Mouse (Mus musculus) layer of hippocampus, adult 2 months (tissue): ENCODE measurements around the gene Chmp2a. TPM values are rescaled to one million over a fixed set of nuclear protein-coding genes. Genes with fewer than 3 reads are reported as not detected.

ENCODE experiments used
- DNase-seq, 2 experiments: peaks; one replicate each; pipeline ENCODE4 v3.0.0; 2022; ENCODE audit warnings: low spot score in 2 of 2
- H3K27ac ChIP-seq: fragments of 200-600 bp; 2 replicates; pipeline ENCODE4 v1.8.1; 2022
- H3K4me3 ChIP-seq: fragments of 200-600 bp; 2 replicates; pipeline ENCODE4 v1.8.1; 2022; ENCODE audit warnings: mild to moderate bottlenecking
- CTCF ChIP-seq: fragments of 200-600 bp; conservative IDR thresholded peaks from 2 replicates; pipeline ENCODE4 v1.8.1; 2022; ENCODE audit warnings: antibody characterized with exemption, mild to moderate bottlenecking, moderate library complexity
- total RNA-seq, 2 experiments: library from RNA; stranded (reverse); gene quantifications; 2 replicates each; pipeline ENCODE4 v1.2.3; 2021

Gene Chmp2a
- total RNA-seq, 2 experiments from 2014 or later: 133 to 141 TPM

DNA sequence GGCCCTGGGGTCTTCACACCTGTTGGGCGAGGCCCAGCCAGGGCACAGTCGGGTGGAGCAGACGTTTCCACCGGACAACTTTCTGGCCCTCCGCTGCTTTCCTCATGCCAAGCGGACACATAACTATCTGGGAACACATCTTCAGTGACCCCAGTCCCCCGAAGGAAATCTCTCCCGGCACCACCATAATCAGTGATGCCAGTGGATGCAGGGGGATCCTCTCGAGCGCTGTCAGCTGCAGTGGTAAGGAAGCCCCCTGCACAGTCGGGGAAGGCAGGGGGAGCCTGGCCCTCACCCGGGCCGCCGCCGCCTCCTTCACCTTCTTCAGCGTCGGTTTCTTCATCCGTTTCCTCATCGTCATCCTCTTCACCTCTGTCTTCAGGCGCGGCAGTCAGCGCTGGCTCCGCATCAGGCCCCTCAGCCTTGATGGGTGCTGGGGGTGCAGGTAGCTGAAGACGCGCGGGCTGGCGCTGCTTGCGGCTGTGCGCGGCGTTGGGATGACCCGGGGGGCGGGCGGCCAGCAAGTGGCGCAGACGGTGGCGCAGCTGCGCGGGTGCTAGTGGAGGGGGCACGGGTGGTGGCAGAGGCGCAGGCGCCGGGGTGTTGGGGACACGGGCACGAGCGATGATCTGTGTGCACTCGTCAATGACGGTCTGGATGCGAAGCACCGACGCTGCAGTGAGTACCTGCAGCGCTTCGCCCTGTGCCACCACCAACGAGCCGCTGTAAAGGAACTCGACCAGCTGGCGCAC lies 27.1 kb downstream of the Chmp2a start:
- DNase-seq: peak in 1 of 2 experiments; percentile 45
- TF ChIP-seq CTCF: no peak
- H3K4me3 ChIP-seq: peak overlapping the region; percentile 9; the same call in 1 of the 2 replicates
- H3K27ac ChIP-seq: no peak overlapping the region

DNA sequence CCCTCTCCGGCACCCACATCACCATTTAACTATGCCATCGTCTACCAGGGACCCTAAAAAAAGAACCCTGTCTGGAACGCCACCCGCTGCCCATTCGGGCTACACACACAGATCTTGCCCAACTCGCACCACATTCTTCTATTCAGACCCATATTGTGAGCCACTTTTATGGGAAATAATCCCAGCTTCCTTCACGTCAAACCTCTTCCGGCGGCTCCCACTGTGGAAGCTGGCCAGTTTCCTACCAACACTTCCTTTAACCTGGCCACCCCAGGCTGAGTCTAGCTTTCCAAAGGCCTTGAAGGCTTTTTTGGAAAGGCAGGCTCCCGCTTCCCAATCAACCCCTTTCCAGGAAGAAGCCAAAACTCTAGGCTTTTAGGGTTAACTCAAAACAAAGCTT lies 28.1 kb downstream of the Chmp2a start:
- Histone ChIP-seq H3K4me3 (no peak overlapping the region), H3K27ac (no peak overlapping the region)
- no peak for DNase-seq
- TF ChIP-seq CTCF: no peak

DNA sequence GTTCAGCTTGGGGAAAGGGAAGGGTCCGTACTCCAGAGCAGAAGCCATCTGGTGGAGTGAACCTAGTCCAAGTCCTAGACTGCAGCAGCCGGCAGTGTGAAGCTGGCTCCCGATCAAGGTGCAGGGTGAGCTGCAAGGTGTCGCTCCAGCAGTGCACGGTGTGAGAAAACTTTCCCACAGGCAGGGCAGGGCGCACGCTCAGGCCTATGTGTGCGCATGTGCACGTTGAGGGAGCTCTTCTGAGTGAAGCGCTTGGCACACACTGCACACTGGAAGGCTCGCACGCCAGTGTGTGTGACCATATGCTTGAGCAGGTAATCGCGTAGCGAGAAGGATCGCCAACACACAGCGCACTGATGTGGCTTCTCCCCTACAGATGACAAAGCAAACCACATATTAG lies 28.6 kb downstream of the Chmp2a start:
- no peak for DNase-seq
- H3K27ac ChIP-seq: no peak overlapping the region
- no peak overlapping the region for H3K4me3 ChIP-seq
- TF ChIP-seq CTCF: no peak

DNA sequence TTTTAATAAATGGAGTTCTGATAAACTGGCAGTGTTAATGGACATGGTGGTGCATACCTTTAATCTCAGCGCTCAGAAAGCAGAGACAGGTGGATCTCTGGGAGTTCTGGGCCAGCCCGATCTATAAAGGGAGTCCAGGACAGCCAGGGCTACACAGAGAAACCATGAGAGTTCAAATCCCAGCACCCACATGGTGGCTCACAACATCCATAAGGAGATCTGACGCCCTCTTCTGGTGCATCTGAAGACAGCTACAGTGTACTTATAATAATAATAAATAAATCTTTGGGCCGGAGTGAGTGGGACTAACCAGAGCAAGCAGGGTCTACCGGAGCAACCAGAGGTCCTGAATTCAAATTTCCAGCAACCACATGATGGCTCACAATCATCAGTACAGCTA lies 31.2 kb downstream of the Chmp2a start:
- Histone ChIP-seq H3K4me3 (no peak overlapping the region), H3K27ac (no peak overlapping the region)
- DNase-seq: no peak
- TF ChIP-seq CTCF: peak; percentile 18; the same call in 1 of the 2 replicates

DNA sequence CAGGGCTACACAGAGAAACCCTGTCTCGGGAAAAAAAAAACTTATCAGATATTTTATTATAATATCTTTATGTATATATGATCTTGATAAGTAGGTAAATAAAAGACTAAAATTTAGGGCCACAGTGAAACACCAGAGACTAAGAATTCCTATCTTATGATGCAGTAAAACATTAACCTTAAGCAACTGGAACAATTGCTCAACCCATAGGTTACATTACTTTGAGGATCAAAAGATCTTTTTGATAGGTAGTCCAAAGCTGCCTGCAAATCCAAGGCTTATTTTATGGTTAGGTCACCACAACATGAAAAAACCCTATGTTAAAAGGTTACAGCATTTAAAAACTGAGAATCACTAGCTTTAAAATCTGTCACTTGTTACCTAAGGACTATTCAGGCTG lies 33.0 kb downstream of the Chmp2a start:
- no peak for TF ChIP-seq CTCF
- Histone ChIP-seq H3K4me3 (no peak overlapping the region), H3K27ac (no peak overlapping the region)
- DNase-seq: no peak

DNA sequence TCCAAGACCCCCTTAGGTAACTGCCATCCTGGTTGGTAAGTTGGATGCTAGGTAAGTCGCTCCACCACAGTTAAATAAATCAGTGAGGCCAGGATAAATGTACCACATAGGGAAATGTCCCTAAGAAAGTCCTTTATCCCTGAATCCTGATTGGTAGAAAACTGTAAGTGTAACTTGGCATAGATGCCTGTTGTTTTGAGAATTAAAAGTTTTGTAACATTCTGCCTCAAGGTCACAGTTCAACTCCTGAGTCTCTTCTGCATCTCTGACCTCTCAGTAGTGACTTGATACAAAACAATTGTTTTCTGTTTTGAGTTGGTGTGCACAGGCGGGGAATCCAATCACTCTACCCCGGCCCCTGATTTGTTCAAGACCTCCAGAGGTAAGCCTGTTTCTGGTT lies 35.8 kb downstream of the Chmp2a start, which contains the start of gene Trim28:
Trim28 (plus strand) TSS at position 264 of the 400 bp plus-strand sequence.
- no peak for TF ChIP-seq CTCF
- H3K4me3 ChIP-seq: no peak within 1 kb of the TSS
- no peak for DNase-seq
- H3K27ac ChIP-seq: no peak within 1 kb of the TSS

DNA sequence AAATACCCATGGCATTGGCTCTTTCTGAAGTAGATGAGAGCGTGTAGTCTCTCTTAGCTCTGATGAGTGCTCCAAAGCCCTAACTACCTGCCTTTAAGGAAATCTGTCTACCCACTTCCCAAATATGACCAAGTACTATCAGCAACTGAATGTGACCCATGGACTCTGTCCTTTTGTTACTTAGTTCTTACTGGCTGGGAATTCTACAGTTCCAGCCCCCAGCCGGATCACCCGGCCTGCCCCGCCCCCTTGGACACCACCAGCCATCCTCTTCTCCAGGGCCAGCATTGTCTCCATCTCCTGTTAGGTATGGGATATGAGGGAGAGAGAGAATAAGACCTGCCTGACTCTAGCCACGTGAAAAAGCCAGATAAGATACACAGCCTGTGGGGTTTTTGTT lies 36.6 kb downstream of the Chmp2a start, which contains the start of gene Slc27a5:
Slc27a5 (minus strand) TSS at position 140 of the 400 bp plus-strand sequence.
- no peak within 1 kb of the TSS for H3K27ac ChIP-seq
- no peak for DNase-seq
- no peak within 1 kb of the TSS for H3K4me3 ChIP-seq
- TF ChIP-seq CTCF: no peak

DNA sequence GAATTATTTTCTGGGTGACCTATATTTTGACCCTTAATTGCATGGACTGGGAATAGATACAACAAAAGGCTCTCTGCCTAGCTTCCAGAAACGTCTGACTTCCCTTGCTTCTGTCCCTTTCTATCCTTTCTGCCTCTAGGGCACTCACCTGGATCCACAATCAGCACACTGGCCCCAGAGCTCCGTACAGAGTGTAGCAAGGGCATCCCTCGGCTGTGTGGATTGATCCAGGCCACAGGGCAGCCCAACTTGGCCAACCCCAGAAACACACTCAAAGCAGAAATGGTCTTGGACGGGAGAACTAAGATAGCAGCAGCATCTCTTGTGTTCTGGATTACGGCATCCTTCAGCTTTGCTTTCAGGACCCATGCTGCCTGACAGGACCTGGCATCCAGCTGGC lies 37.4 kb downstream of the Chmp2a start:
- H3K27ac ChIP-seq: no peak overlapping the region
- no peak for TF ChIP-seq CTCF
- no peak overlapping the region for H3K4me3 ChIP-seq
- no peak for DNase-seq

DNA sequence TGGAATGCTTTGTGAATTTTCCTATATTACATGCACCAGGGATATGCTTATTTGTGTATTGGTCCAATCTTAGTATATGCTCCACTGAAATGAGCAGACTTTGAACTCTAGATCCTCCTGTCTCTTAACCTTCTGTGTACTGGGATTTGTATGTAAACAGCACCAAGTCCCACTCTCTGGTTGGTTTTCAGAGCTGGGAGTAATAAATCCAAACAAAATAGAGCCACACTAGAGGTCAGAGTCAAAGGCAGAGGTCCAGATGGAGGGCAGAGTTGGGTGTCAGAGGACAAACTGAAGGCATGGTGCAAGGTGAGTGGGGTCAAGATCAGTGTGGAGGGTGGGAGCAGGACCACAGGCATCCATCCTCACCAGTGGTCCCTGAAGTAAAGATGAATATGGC lies 38.7 kb downstream of the Chmp2a start:
- no peak for DNase-seq
- no peak overlapping the region for H3K27ac ChIP-seq
- no peak for TF ChIP-seq CTCF

DNA sequence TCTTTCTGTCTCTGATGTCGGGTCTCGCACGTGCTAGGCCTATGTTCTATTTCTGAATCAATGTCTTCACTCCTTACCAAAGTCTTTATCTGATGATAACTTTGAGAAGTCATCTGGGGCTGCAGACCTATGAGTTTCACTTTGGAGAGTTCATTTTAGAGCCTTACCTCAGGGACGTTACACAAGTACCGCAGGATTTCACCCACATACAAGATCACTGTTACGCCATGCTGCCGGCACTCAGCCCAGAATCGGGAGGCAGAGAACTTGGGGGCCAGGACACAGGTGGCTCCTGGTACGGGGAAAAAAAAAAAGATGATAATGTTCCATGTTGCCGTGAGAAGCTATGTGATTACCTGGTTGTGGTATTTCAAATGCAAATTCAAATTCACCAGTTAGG lies 41.5 kb downstream of the Chmp2a start:
- no peak for TF ChIP-seq CTCF
- no peak for DNase-seq
- H3K4me3 ChIP-seq: no peak overlapping the region
- H3K27ac ChIP-seq: no peak overlapping the region

More for the DNA sequence above, 38.7 kb downstream of the Chmp2a start:
- H3K4me3 ChIP-seq: no peak overlapping the region

DNA sequence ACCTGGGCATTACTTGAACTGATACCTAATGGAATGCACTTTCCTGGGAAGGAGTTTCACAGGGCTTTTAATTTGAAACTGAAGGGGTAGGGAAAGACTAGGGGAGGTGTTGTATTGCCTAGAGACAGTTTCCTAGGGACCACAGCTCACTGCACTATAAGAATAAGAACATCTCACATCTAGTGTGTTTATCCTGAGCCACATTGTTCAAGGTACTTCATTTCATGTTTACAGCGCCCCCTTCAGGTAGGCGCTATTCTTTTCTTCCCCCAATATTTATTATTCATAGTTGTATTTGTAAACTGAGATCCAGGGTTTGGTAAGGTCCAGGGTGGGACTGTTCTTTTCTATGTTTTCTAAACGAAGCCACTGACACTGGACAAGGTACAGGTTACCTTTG lies 42.4 kb downstream of the Chmp2a start:
- TF ChIP-seq CTCF: peak; percentile 76
- H3K4me3 ChIP-seq: no peak overlapping the region
- H3K27ac ChIP-seq: no peak overlapping the region
- DNase-seq: peak in 1 of 2 experiments; percentile 19

DNA sequence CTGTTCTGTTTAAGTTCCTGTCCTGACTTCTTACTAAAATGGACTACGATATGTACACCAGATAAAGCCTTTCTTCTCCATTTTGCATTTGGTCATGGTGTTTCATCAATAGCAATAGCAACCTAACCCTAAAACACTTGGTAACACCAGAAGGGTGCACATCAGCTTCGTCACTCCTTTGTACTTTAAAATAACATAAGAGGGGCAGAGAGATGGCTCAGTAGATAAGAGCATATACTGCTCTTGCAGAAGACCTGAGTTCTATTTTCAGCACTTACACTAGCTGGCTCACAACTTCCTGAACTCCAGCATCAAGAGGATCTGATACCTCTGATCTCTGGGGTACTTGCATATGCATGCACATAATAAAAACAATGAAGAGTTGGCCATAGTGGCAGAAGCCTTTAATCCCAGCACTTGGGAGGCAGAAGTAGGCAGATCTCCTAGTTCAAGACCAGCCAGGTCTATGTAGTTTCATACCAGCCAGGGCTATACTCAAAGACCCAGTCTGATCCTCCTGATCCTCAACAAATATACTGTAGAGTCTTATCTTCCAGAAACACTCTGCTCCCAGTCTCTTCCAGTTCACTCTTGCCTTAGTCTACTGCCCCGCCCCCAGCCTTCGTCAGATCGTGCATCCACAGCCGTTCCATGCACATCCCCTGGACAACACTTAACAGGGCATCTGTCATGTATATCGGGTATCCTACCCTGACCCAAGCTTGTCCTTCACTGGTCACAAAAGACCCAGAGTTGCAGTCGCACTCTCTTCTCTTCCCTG lies 47.0 kb downstream of the Chmp2a start:
- H3K27ac ChIP-seq: no peak overlapping the region
- no peak overlapping the region for H3K4me3 ChIP-seq
- no peak for TF ChIP-seq CTCF
- DNase-seq: no peak

DNA sequence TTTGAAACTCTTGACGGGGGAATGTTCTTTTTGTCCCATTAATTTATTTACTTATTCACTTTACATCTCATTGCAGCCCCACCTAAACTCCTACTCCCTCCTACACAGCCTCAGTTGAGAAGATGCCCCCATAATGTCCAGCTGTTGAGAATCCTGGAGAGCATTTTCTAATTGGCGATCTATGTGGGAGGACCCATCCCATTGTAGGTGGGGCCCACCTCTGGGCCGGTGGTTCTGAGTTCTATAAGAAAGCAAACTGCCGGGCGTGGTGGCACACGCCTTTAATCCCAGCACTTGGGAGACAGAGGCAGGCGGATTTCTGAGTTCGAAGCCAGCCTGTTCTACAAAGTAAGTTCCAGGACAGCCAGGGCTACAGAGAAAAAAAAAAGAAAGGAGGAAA lies 47.7 kb downstream of the Chmp2a start:
- Histone ChIP-seq H3K4me3 (no peak overlapping the region), H3K27ac (no peak overlapping the region)
- DNase-seq: no peak
- no peak for TF ChIP-seq CTCF

DNA sequence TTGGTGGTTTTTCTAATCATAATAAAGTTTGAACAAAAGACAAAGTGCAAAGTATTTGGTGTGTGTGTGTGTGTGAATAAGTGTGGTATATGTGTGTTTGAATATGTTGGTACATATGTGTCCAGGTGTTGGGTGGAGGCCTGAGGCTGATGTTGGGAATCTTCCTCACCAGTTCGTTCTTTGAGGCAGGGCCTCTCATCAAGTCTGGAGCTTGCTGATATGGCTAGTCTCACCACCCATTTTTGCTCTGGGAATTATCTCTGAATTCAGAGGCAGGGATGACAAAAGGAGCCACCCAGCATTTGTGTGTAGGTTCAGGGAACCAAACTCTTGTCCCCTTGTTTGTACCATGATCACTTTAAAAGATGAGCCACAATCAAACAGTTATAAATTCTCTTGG lies 48.9 kb downstream of the Chmp2a start:
- no peak overlapping the region for H3K4me3 ChIP-seq
- no peak for DNase-seq
- H3K27ac ChIP-seq: no peak overlapping the region
- TF ChIP-seq CTCF: no peak

Other genes starting within 250 kb of the Chmp2a start
- gene Zscan18, start 231.2 kb downstream of the Chmp2a start, total RNA-seq: 10 to 100 TPM; 24.8 to 25.0 TPM
- 10 to 100 TPM; 23.2 to 23.6 TPM for gene Zfp329, start 215.9 kb downstream of the Chmp2a start, total RNA-seq
- gene Zfp110, start 200.0 kb downstream of the Chmp2a start, total RNA-seq: 10 to 100 TPM; 14.5 to 15.8 TPM
- 1 to 10 TPM; 6.7 to 6.8 TPM for gene Zfp128, start 153.6 kb downstream of the Chmp2a start, total RNA-seq
- gene Zscan22, start 137.0 kb downstream of the Chmp2a start, total RNA-seq: 10 to 100 TPM; 13.9 to 17.7 TPM
- gene Rps5, start 112.5 kb downstream of the Chmp2a start, total RNA-seq: 100 to 1,000 TPM; 401 to 427 TPM
- gene Rnf225, start 107.4 kb downstream of the Chmp2a start, total RNA-seq: 1 to 10 TPM in 1 of 2 experiments, under 1 TPM in 1; 0.64 to 1.2 TPM
- gene Zfp324, start 69.0 kb downstream of the Chmp2a start, total RNA-seq: 10 to 100 TPM; 11.0 to 11.4 TPM
- 10 to 100 TPM in 1 of 2 experiments, 1 to 10 TPM in 1; 8.7 to 11.5 TPM for gene Zfp446, start 57.0 kb downstream of the Chmp2a start, total RNA-seq
- gene Slc27a5, start 36.6 kb downstream of the Chmp2a start, total RNA-seq: under 1 TPM; 0.15 to 0.22 TPM
- gene Trim28, start 35.7 kb downstream of the Chmp2a start, total RNA-seq: 100 to 1,000 TPM; 238 to 253 TPM
- gene Zbtb45, start 24.8 kb downstream of the Chmp2a start, total RNA-seq: 10 to 100 TPM; 32.9 to 34.8 TPM
- gene Ube2m, start 3.5 kb upstream of the Chmp2a start, total RNA-seq: 100 to 1,000 TPM; 190 to 199 TPM
- gene Mzf1, start 20.0 kb upstream of the Chmp2a start, total RNA-seq: 10 to 100 TPM; 15.7 to 17.8 TPM
- gene Vmn1r85, start 60.4 kb upstream of the Chmp2a start, total RNA-seq: not detected
- not detected for gene Vmn1r86, start 85.1 kb upstream of the Chmp2a start, total RNA-seq
- gene Vmn1r87, start 105.3 kb upstream of the Chmp2a start, total RNA-seq: not detected
- gene Vmn1r88, start 124.8 kb upstream of the Chmp2a start, total RNA-seq: under 1 TPM; 0.15 to 0.17 TPM
- gene Vmn1r89, start 178.2 kb upstream of the Chmp2a start, total RNA-seq: not detected
- 1 to 10 TPM; 6.3 to 9.1 TPM for gene Lig1, start 242.5 kb upstream of the Chmp2a start, total RNA-seq
- 10 to 100 TPM; 16.4 to 16.7 TPM for gene Zswim9, start 243.9 kb upstream of the Chmp2a start, total RNA-seq